Mouse (Mus musculus) left cerebral cortex, adult 2 months (tissue): Measurements from ENCODE around the gene Synm. TPM values are rescaled to one million over a fixed set of nuclear protein-coding genes. Genes with fewer than 3 reads are reported as not detected.

Experiments
- DNase-seq, 2 experiments: peaks; one replicate each; pipeline ENCODE4 v3.0.0; 2021 to 2022; ENCODE audit warnings: low spot score in 2 of 2, mixed read lengths in 1 of 2; ENCODE audit errors: extremely low spot score in 1 of 2
- H3K27ac ChIP-seq: fragments of 200-600 bp; 2 replicates; pipeline ENCODE4 v1.8.1; 2022
- H3K4me3 ChIP-seq: fragments of 200-600 bp; 2 replicates; pipeline ENCODE4 v1.8.1; 2022
- CTCF ChIP-seq: fragments of 200-600 bp; IDR thresholded peaks from 2 replicates; pipeline ENCODE4 v1.8.1; 2022; ENCODE audit warnings: antibody characterized with exemption, mild to moderate bottlenecking, moderate library complexity
- intact Hi-C: fragments of 180-260 bp; cut with DNase I; formaldehyde crosslinking; loops from one replicate; pipeline ENCODE4 v1.15.1; 2025
- microRNA-seq, 2 experiments: library from miRNA; unstranded; fragments of <30 nt; microRNA quantifications; one replicate each; pipeline ENCODE4 v1.2.0; 2021
- total RNA-seq, 2 experiments: library from RNA; stranded (reverse); gene quantifications; 2 replicates each; pipeline ENCODE4 v1.2.3; 2021

The Synm gene
- total RNA-seq, 2 experiments from 2014 or later, result 16.0 to 19.2 TPM

DNA sequence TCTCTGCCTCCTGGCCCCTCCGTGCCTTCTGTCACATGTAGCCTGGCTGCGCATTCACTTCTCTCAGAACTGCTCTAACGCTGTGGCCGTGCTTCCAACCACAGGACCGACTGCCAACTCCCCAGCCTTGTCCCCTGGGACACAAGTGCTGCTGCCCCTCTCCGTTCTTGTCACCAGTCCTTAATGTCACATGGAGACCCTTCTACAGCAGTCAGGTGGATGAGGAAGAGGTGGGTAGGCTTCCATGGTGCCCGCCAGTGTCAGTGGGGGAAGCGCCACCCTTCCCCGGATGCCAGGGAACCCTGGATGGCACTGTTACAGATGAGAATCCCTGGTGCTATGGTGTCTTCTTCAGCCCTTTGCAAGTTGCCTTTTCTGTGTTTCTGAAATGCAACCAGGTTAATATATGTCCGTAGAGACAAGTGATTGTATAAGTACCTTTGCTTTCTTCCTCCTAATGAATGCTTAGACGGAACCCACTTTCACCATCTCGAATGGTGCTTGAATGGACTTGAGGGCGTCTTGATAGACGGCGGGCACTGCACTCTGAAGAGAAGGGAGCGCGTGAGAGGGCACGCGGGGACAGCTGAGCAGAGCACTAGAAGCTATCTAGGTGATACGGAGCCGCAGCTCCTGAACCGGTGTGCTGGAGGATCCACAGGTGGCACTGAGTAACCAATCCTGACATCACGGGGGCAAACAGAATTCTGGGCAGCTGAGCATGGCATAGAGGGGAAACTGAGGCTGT lies 66.6 kb downstream of the Synm start:
- Histone ChIP-seq H3K27ac (no peak overlapping the region), H3K4me3 (no peak overlapping the region)
- intact Hi-C loops, result no loop called here
- no peak for TF ChIP-seq CTCF
- DNase-seq, result no peak

DNA sequence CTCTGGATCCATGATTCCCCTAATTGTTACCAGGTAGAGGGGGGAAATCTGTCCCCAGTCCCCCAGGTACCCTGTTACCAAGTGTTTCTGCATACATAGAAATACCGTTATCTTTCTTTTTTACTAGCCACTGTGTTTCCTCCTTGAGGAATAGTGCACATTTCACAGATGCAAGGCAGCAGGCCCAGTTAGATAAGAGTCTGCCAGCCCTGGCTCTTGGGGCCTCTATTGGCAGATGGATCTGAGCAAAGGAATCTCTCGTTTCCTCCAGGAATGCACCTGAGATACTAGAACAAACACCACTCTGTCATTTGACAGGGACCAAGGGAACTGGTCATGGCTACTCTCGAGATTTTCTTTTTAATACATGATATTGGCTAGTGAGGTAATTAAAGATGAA lies 67.4 kb downstream of the Synm start:
- TF ChIP-seq CTCF, result no peak
- no peak overlapping the region for H3K27ac ChIP-seq
- DNase-seq, result no peak
- intact Hi-C loops, result no loop called here
- no peak overlapping the region for H3K4me3 ChIP-seq

DNA sequence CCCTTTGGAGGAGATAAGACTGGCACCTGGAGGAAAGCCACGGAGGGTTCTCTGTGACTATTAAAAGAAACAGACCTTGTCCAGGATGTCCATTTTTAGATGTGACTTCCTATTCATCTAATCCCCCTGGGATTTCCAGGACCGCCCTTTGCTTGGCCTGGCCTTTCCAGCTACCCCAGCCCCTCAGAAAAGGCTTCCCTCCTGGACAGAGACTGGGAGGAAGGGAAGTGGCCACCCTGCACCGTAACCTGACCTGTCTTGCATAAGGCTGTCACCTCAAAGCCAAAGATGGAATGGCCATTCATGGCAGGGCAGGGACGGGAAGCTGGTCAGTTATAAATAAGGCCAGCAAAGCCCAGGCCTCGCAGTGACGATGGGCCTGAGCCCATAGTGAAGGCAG lies 68.5 kb downstream of the Synm start:
- no peak for DNase-seq
- intact Hi-C loops, result no loop called here
- H3K27ac ChIP-seq, result no peak overlapping the region
- no peak for TF ChIP-seq CTCF
- H3K4me3 ChIP-seq, result no peak overlapping the region

DNA sequence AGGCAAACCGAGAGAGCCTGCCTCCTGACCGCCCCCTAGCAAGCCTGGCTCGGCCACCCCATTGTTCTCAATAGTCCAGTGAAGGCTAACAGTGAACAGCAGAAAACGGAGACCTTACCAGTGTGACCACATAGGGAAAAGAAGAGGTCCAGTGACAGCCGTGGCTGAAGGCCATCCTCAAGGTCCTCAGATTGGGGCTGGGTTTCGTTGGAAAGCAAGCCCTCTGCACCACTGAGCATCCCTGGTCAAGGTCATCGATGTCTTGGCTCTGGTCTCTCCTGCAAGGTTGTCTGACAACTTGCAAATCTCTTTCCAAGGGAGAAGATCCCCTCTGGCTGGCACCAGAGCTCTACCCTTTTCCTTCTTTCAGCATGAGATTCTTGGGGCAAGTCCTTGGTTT lies 69.7 kb downstream of the Synm start:
- Histone ChIP-seq H3K4me3 (no peak overlapping the region), H3K27ac (no peak overlapping the region)
- DNase-seq, result no peak
- no peak for TF ChIP-seq CTCF
- intact Hi-C loops, result loop anchor here (10.0 kb wide), 1 partner anchor 445 kb away; no protein-coding TSS in a partner anchor

DNA sequence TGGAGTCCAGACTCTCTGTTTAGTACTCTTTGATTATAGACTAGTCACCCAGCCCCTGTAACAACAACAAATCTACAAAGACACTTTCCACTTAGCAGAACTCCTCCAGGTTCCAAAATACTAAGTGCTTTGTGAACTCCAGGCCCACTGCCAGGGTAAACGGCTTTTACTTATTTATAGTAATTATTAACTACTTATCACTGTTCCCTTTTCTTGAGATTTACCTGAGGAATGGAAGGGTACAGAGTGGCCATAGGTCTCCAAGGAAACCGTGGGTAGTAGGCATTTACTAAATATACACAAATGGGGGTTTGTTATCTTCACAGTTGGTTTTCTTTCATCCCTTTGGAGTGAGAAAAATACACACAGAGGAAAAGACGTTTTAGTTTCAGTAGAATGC lies 71.3 kb downstream of the Synm start:
- intact Hi-C loops, result loop anchor here (10.0 kb wide), 1 partner anchor 447 kb away; no protein-coding TSS in a partner anchor
- no peak overlapping the region for H3K4me3 ChIP-seq
- H3K27ac ChIP-seq, result no peak overlapping the region
- DNase-seq, result no peak
- no peak for TF ChIP-seq CTCF

DNA sequence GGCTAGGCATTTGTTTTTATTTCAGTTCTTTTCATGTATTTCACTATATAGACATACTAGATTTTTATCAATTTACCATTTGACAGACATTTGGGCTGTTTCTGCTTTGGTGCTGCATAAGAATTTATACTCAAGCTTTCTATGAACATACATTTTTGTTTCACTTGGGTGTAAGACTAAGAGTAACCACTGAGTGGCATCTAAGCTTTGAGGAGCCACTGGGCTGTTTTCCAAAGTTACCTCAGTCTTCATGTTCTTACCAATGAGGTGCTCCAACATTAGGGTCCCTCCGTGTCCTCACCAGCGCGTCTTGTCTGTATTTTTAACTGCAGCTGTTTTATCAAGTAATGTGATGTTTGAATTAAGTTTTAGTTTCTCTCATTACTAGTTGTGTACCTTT lies 73.0 kb downstream of the Synm start:
- peak; percentile 20 for TF ChIP-seq CTCF
- DNase-seq, result no peak
- H3K27ac ChIP-seq, result no peak overlapping the region
- no peak overlapping the region for H3K4me3 ChIP-seq
- intact Hi-C loops, result loop anchor here (10.0 kb wide), 1 partner anchor 448 kb away; no protein-coding TSS in a partner anchor

DNA sequence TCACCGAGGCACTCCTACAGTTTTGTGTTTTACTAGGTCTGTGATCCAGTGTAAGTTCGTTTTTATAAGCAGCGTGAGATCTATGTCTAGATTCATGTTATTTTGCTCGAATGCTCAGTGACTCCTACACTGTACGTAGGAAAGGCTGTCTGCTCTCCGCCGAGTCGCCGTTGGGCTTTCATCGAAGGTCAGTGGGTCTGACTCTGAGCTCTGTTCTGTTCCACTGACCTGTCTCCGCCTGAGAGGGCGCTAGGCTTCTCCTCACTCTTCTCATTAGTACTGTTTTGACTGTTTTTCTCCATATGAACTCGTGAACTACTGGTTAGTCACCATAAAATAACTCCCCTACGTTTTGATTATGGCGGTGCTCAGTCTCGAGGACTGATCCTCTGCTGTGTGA lies 76.5 kb downstream of the Synm start:
- intact Hi-C loops, result loop anchor here (10.0 kb wide), 1 partner anchor 452 kb away; no protein-coding TSS in a partner anchor

DNA sequence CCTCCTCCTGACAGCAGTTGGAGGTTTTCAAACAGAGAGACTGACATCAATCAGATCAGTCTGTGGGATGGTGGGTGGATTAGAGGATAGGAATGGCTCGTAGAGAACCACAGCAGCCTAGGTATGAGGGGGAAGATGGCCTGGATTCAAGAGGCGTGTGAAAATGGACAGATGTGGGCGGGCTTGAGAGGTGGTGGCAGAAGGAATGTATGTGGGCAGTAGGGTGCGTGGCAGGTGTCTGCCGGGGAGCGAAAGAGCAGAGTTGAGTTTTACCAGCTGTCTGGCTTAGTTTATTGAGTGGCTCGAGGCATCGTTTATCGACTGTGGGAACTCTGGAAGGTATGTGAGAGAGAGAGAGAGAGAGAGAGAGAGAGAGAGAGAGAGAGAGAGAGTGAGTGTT lies 78.5 kb downstream of the Synm start:
- DNase-seq, result no peak
- TF ChIP-seq CTCF, result no peak
- intact Hi-C loops, result loop anchor here (10.0 kb wide), 1 partner anchor 454 kb away; no protein-coding TSS in a partner anchor
- Histone ChIP-seq H3K27ac (no peak overlapping the region), H3K4me3 (no peak overlapping the region)

More for the DNA sequence above, 76.5 kb downstream of the Synm start:
- TF ChIP-seq CTCF, result no peak
- DNase-seq, result no peak
- no peak overlapping the region for H3K27ac ChIP-seq
- no peak overlapping the region for H3K4me3 ChIP-seq

Small RNA genes within 50 kb of the gene (microRNA-seq; reads per million reads assigned to microRNA genes)
- 0 reads per million in 2 experiments for gene Gm23844

Other genes with a start within 250 kb of the Synm start
- 10 to 100 TPM; 36.9 to 38.1 TPM for gene Lrrc28, start 114.5 kb downstream of the Synm start, total RNA-seq
- 1 to 10 TPM; 6.1 to 9.0 TPM for gene Ttc23, start 112.3 kb downstream of the Synm start, total RNA-seq
- gene Igf1r, start 193.1 kb upstream of the Synm start, total RNA-seq, result 10 to 100 TPM; 52.7 to 54.3 TPM